Mouse (Mus musculus) CH12.LX (cell line): ENCODE data around the gene Ms4a6d. TPM values are rescaled to one million over a fixed set of nuclear protein-coding genes. Genes with fewer than 3 reads are reported as not detected.

Experiments used
- DNase-seq: peaks from one replicate; pipeline ENCODE4 v3.0.0-alpha.2; 2013; ENCODE audit errors: extremely low read depth
- H3K27ac ChIP-seq: 2 replicates; pipeline ENCODE4 v1.5.1; 2012; ENCODE audit warnings: low read depth, mild to moderate bottlenecking, control low read depth, moderate library complexity; ENCODE audit not compliant: insufficient read depth
- H3K27me3 ChIP-seq: replicated peaks from 2 replicates; pipeline ENCODE3; 2012; ENCODE audit warnings: inconsistent platforms
- H3K36me3 ChIP-seq, 2 experiments: replicated peaks in 1 of 2; 2 replicates each; pipeline versions ENCODE3 to v1.6.1; 2012; ENCODE audit warnings: inconsistent platforms in 1 of 2, low read length in 1 of 2, mild to moderate bottlenecking in 1 of 2, mixed read lengths in 1 of 2, moderate library complexity in 1 of 2; ENCODE audit not compliant: control insufficient read depth in 1 of 2, insufficient read depth in 1 of 2
- H3K4me1 ChIP-seq, 2 experiments: 2 replicates each; pipeline ENCODE4 v1.6.1; 2012; ENCODE audit warnings: inconsistent platforms in 1 of 2, moderate library complexity in 1 of 2; ENCODE audit not compliant: insufficient read depth in 2 of 2, control insufficient read depth in 1 of 2
- H3K4me2 ChIP-seq: 2 replicates; pipeline ENCODE4 v1.6.1; 2012; ENCODE audit warnings: low read depth, mild to moderate bottlenecking, control low read depth; ENCODE audit not compliant: poor library complexity, insufficient read depth, severe bottlenecking
- H3K4me3 ChIP-seq, 3 experiments: fragments of 150-350 bp in 1 of 3; sonication (generic) in 1 of 3; replicated peaks in 1 of 3; 2 replicates each; pipeline versions ENCODE3 to v1.5.1; 2011 to 2012; ENCODE audit warnings: low read depth in 2 of 3, low read length in 2 of 3, mild to moderate bottlenecking in 2 of 3, moderate library complexity in 2 of 3, control low read depth in 1 of 3, improper control_type of control experiment in 1 of 3, inconsistent platforms in 1 of 3, mixed read lengths in 1 of 3; ENCODE audit not compliant: poor library complexity in 1 of 3
- H3K79me2 ChIP-seq: replicated peaks from 2 replicates; pipeline ENCODE4 v1.6.1; 2012; ENCODE audit warnings: mild to moderate bottlenecking, moderate library complexity; ENCODE audit not compliant: control insufficient read depth, poor library complexity, insufficient read depth, severe bottlenecking; ENCODE audit errors: extremely low read depth
- H3K9ac ChIP-seq: 2 replicates; pipeline ENCODE4 v1.6.1; 2012; ENCODE audit warnings: low read depth, mild to moderate bottlenecking, control low read depth, moderate library complexity; ENCODE audit not compliant: insufficient read depth
- H3K9me3 ChIP-seq: replicated peaks from 2 replicates; pipeline ENCODE3; 2012; ENCODE audit warnings: low read length, inconsistent platforms, mixed read lengths
- CHD2 ChIP-seq: IDR thresholded peaks from 2 replicates; pipeline ENCODE4 v1.6.1; 2011; ENCODE audit warnings: low read length, improper control_type of control experiment
- CTCF ChIP-seq, 2 experiments: IDR thresholded peaks in 1 of 2; conservative IDR thresholded peaks in 1 of 2; 2 replicates each; pipeline ENCODE4 v1.5.1; 2011 to 2012; ENCODE audit warnings: low read depth in 2 of 2, low read length in 2 of 2, improper control_type of control experiment in 1 of 2, inconsistent platforms in 1 of 2, mild to moderate bottlenecking in 1 of 2, moderate library complexity in 1 of 2
- ELF1 ChIP-seq: IDR thresholded peaks from 2 replicates; pipeline ENCODE4 v1.6.1; 2014; ENCODE audit warnings: low read depth, mild to moderate bottlenecking, inconsistent platforms, low read length, improper control_type of control experiment
- ETS1 ChIP-seq: conservative IDR thresholded peaks from 2 replicates; pipeline ENCODE4 v1.6.1; 2012; ENCODE audit warnings: low read depth, mild to moderate bottlenecking, inconsistent platforms, low read length, improper control_type of control experiment, moderate library complexity
- GABPA ChIP-seq: IDR thresholded peaks from 2 replicates; pipeline ENCODE4 v1.6.1; 2012; ENCODE audit warnings: low read depth, low read length, improper control_type of control experiment, inconsistent platforms; ENCODE audit not compliant: insufficient replicate concordance
- HCFC1 ChIP-seq: IDR thresholded peaks from 2 replicates; pipeline ENCODE4 v1.6.1; 2012; ENCODE audit warnings: low read depth, mild to moderate bottlenecking, inconsistent platforms, low read length, improper control_type of control experiment
- JUN ChIP-seq: IDR thresholded peaks from 2 replicates; pipeline ENCODE4 v1.6.1; 2011; ENCODE audit warnings: low read depth, mild to moderate bottlenecking, low read length, improper control_type of control experiment, moderate library complexity; ENCODE audit not compliant: insufficient read depth
- JUND ChIP-seq: conservative IDR thresholded peaks from 2 replicates; pipeline ENCODE4 v1.6.1; 2011; ENCODE audit warnings: low read depth, low read length, improper control_type of control experiment
- MAFK ChIP-seq: IDR thresholded peaks from 2 replicates; pipeline ENCODE4 v1.6.1; 2011; ENCODE audit warnings: low read length, improper control_type of control experiment; ENCODE audit not compliant: insufficient replicate concordance
- MAX ChIP-seq: IDR thresholded peaks from 2 replicates; pipeline ENCODE4 v1.6.1; 2011; ENCODE audit warnings: low read length, improper control_type of control experiment
- MAZ ChIP-seq: IDR thresholded peaks from 2 replicates; pipeline ENCODE4 v1.6.1; 2012; ENCODE audit warnings: low read depth, mild to moderate bottlenecking, inconsistent platforms, low read length, improper control_type of control experiment, moderate library complexity
- MYC ChIP-seq: IDR thresholded peaks from 2 replicates; pipeline ENCODE4 v1.6.1; 2011; ENCODE audit warnings: low read depth, mild to moderate bottlenecking, improper control_type of control experiment, low read length
- PAX5 ChIP-seq: IDR thresholded peaks from 2 replicates; pipeline ENCODE4 v1.6.1; 2012; ENCODE audit warnings: low read length, inconsistent platforms, mixed read lengths
- RAD21 ChIP-seq: IDR thresholded peaks from 2 replicates; pipeline ENCODE4 v1.6.1; 2011; ENCODE audit warnings: low read depth, mild to moderate bottlenecking, low read length, improper control_type of control experiment, moderate library complexity
- RCOR1 ChIP-seq: conservative IDR thresholded peaks from 2 replicates; pipeline ENCODE4 v1.6.1; 2012; ENCODE audit warnings: low read depth, mild to moderate bottlenecking, inconsistent platforms, low read length, improper control_type of control experiment
- SIN3A ChIP-seq: IDR thresholded peaks from 2 replicates; pipeline ENCODE4 v1.6.1; 2012; ENCODE audit warnings: low read length, improper control_type of control experiment, inconsistent platforms
- SMC3 ChIP-seq: IDR thresholded peaks from 2 replicates; pipeline ENCODE4 v1.6.1; 2011; ENCODE audit warnings: low read depth, low read length, improper control_type of control experiment
- TCF12 ChIP-seq: IDR thresholded peaks from 2 replicates; pipeline ENCODE4 v1.6.1; 2014; ENCODE audit warnings: low read depth, mild to moderate bottlenecking, inconsistent platforms, low read length, improper control_type of control experiment
- UBTF ChIP-seq: IDR thresholded peaks from 2 replicates; pipeline ENCODE4 v1.6.1; 2012; ENCODE audit warnings: low read depth, mild to moderate bottlenecking, inconsistent platforms, low read length, improper control_type of control experiment, moderate library complexity
- USF1 ChIP-seq: IDR thresholded peaks from 2 replicates; pipeline ENCODE4 v1.6.1; 2014; ENCODE audit warnings: low read depth, mild to moderate bottlenecking, inconsistent platforms, low read length, improper control_type of control experiment
- ZC3H11A ChIP-seq: IDR thresholded peaks from 2 replicates; pipeline ENCODE4 v1.6.1; 2012; ENCODE audit warnings: low read depth, mild to moderate bottlenecking, inconsistent platforms, low read length, improper control_type of control experiment
- ZKSCAN1 ChIP-seq: IDR thresholded peaks from 2 replicates; pipeline ENCODE4 v1.6.1; 2012; ENCODE audit warnings: low read depth, inconsistent platforms, low read length, improper control_type of control experiment, borderline replicate concordance
- ZMIZ1 ChIP-seq: IDR thresholded peaks from 2 replicates; pipeline ENCODE4 v1.6.1; 2012; ENCODE audit warnings: low read depth, mild to moderate bottlenecking, inconsistent platforms, low read length, improper control_type of control experiment
- dilution Hi-C: fragments of 300-500 bp; cut with MboI; formaldehyde crosslinking; loops from 2 replicates; pipeline ENCODE4 v1.14.3; 2020; ENCODE audit warnings: low sequenced_read_pairs; ENCODE audit not compliant: extremely low pct_unique_long_range_greater_than_20kb, extremely low pct_ligation_motif_present
- in situ Hi-C: fragments of 300-500 bp; cut with MboI; formaldehyde crosslinking; loops from 3 replicates; pipeline ENCODE4 v1.14.3; 2019; ENCODE audit warnings: low sequenced_read_pairs, low pct_ligation_motif_present, low pct_unique_long_range_greater_than_20kb, mixed read lengths
- polyA plus RNA-seq: library from polyadenylated mRNA; unstranded; fragments of >175 nt; gene quantifications from 2 replicates; pipeline ENCODE4 v1.2.1, GENCODE M21; 2012; ENCODE audit warnings: low read depth; ENCODE audit not compliant: insufficient read length
- total RNA-seq, 2 experiments: library from RNA; depleted of rRNA; stranded (reverse); fragments of 300-350 nt in 1 of 2; fragments of >200 nt in 1 of 2; gene quantifications; 2 replicates each; pipeline ENCODE4 v1.2.3; 2012 to 2014

Ms4a6d gene
- total and polyA plus RNA-seq, 3 experiments: 2.7 to 3.3 (median 2.8) TPM

DNA sequence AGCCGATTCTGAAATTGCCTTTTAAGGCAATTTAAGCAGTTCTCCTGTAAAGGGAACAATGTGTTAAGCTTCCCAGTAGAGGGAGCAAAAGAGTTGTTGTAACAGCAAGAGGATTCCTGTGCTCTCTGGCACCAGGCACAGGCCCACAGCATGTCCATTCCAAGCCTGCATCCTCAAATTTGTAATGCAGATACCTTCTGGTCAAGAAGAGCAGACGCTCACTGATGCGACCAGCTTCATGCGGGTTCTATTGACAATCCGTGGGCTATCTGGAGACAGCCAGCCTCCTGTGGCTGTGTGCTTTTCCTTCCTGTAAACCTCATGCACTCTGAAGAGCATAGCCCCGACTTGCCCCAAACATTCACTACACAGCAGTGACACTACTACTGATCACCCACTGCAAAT is 6.9 kb upstream of the Ms4a6d start:
- dilution Hi-C loops (no loop called here), in situ Hi-C loops (loop anchor here (10.0 to 25.0 kb wide), 3 partner anchors 83 to 574 kb away; partner anchors contain the start of genes Oosp1, Oosp3 and Osbp)
- TF ChIP-seq ZKSCAN1: no peak
- no peak for TF ChIP-seq MAFK
- no peak for TF ChIP-seq USF1
- TF ChIP-seq MAZ: no peak
- peak; percentile 62 to 94; a peak in 3 of 4 replicates for TF ChIP-seq CTCF (conservative IDR thresholded peaks at IDR 0.05 in 1 of 2, IDR thresholded peaks at IDR 0.05 in 1 of 2; ENCODE audit: low read depth in 2 of 2, low read length in 2 of 2)
- TF ChIP-seq UBTF: no peak
- no peak for TF ChIP-seq SIN3A
- TF ChIP-seq MYC: no peak
- TF ChIP-seq ZMIZ1: no peak
- no peak for TF ChIP-seq ELF1
- TF ChIP-seq HCFC1: no peak
- TF ChIP-seq ETS1: no peak
- TF ChIP-seq ZC3H11A: peak; percentile 54
- TF ChIP-seq RCOR1: no peak
- TF ChIP-seq RAD21: peak; percentile 88
- no peak for TF ChIP-seq PAX5
- TF ChIP-seq CHD2: no peak
- peak; percentile 92 for TF ChIP-seq SMC3
- H3K79me2 ChIP-seq: no peaks in the 10 kb centered on the region
- peak; percentile 73 for DNase-seq
- H3K36me3 ChIP-seq: no peaks in the 10 kb centered on the region
- no peak overlapping the region for H3K4me2 ChIP-seq
- no peak overlapping the region for H3K9ac ChIP-seq
- H3K27me3 ChIP-seq: no peaks in the 10 kb centered on the region
- no peaks in the 10 kb centered on the region for H3K9me3 ChIP-seq
- no peak overlapping the region for H3K4me3 ChIP-seq
- H3K27ac ChIP-seq: no peak overlapping the region
- H3K4me1 ChIP-seq: peaks cover 0 to 17% of the 10 kb centered on the region in 2 experiments; a peak in 2 of 4 replicates

DNA sequence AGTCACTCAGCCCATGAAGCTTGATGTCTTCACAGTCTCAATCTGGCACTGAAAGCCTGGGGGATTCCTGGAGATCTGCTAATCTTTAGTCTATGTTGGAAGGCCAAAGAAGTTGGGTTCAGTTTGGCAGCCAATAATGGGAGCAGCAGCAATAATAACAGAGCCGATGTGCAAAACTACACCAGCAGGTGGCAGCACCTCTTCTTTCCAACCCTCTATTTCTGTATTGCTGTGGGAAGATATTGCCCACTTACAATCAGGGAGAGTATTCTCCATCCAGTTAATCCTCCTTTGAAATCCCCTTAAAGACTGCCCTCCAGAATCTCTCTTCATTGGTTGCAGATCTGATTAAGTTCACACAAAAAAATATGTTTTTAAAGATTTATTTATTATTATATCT is 3.5 kb upstream of the Ms4a6d start:
- peak; percentile 61 for DNase-seq
- H3K36me3 ChIP-seq: no peaks in the 10 kb centered on the region
- H3K27me3 ChIP-seq: no peaks in the 10 kb centered on the region
- no peak overlapping the region for H3K9ac ChIP-seq
- no peaks in the 10 kb centered on the region for H3K79me2 ChIP-seq
- TF ChIP-seq SMC3: peak; percentile 87
- TF ChIP-seq CTCF (conservative IDR thresholded peaks at IDR 0.05 in 1 of 2, IDR thresholded peaks at IDR 0.05 in 1 of 2; ENCODE audit: low read depth in 2 of 2, low read length in 2 of 2): peak; percentile 58 to 86
- TF ChIP-seq RAD21: peak; percentile 71
- no peak for TF ChIP-seq MAX
- TF ChIP-seq JUND: 0 out of 2 replicates have a peak, but pooled peaks have one; percentile 10
- 0 out of 2 replicates have a peak, but pooled peaks have one; percentile 28 for TF ChIP-seq ZC3H11A
- no peak for TF ChIP-seq ETS1
- no peak for TF ChIP-seq TCF12
- TF ChIP-seq JUN: no peak
- no peak for TF ChIP-seq GABPA
- H3K4me2 ChIP-seq: no peak overlapping the region
- dilution Hi-C loops: no loop called here
- no peak overlapping the region for H3K4me3 ChIP-seq
- no peak overlapping the region for H3K27ac ChIP-seq
- in situ Hi-C loops: loop anchor here (5.0 to 25.0 kb wide), 3 partner anchors 159 to 571 kb away; partner anchors contain the start of gene Osbp
- peaks cover 0 to 25% of the 10 kb centered on the region in 2 experiments; a peak in 2 of 4 replicates for H3K4me1 ChIP-seq
- H3K9me3 ChIP-seq: no peaks in the 10 kb centered on the region
